Mouse (Mus musculus): Measurements from ENCODE around the gene Fzr1. TPM values are rescaled to one million over a fixed set of nuclear protein-coding genes. Genes with fewer than 3 reads are reported as not detected.

The Fzr1 gene
- polyA plus RNA-seq, 1 experiment from 2014 or later: 146 TPM

DNA sequence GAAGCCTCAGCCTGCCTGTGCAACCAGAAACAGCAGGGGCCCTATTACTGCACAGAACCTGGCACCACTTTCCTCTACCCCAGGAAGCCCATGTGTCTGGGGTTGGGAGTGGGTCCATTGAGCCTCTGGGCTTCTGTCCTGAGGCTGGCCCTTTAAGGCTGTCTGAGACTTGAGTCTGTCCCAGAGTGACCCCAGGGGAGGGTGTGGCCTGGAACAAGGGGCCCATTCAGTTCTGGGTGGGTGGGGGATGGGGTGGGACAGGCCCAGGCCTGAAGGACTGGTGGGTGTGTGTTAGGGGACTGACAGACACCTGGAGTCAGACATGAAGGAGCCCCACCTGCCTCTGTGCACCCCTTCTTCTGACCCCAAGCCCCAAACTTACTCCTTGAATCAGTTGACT, 36.4 kb upstream of the Fzr1 start:
- Histone ChIP-seq H3K36me3 (peaks cover 6% of the 10 kb centered on the region; the same call in 1 of the 2 replicates), H3K27me3 (replicated peaks) (no peaks in the 10 kb centered on the region), H3K9me3 (replicated peaks) (no peaks in the 10 kb centered on the region), H3K9ac (replicated peaks) (no peak overlapping the region), H3K4me2 (peak overlapping the region; percentile 34; the same call in 1 of the 2 replicates), H3K4me3 (replicated peaks) (no peak overlapping the region), H3K27ac (replicated peaks) (no peak overlapping the region), H3K4me1 (peaks cover 88% of the 10 kb centered on the region)
- no peak for ATAC-seq (ENCODE audit: low FRiP score)

DNA sequence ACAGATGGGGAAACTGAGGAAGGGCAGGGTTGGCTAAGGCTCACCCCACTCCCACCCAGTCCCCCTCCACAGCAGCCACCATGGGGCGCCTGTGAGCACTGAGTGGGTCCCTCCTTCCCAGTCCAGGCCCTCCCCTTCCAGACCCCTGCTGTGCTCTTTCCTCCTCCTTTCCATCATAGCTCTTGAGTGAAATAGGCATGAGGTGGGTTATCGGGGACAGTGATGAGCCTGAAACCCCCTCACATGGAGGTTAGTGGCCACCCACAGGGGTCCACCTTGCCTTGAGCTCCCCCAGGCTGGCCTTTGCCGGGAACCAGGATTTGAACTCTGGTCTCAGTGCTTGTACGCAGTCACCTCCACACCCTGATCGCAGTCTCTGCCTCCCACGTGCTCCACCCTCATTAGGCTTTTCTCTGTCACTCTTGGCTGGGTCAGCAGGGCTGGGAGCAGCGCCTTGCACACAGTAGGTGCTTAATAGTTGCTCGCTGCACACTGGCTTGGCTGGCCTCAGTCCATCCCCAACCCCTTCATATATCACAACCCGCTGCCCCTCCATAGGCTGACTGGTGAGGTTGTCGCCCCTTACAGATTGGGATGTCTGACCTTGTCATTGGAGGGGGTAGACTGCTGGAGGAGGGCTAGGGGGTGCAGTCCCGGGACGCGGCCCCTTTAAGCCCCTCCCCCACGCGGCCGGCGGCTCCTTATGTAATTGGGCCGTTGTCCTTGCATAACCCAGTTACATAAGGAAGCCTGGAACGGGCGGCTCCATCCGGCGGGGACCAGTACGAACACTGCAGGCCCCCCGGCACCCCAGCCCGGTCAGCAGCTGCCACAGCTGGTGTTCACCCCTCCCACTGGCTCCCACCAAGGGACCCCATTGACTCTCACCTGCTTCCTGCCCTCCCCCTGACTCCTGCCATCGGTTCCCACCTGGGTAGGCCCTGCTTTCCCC, 35.3 kb upstream of the Fzr1 start:
- Histone ChIP-seq H3K27me3 (replicated peaks) (0 out of 2 replicates have a peak, but pooled peaks cover 2% of the 10 kb centered on the region), H3K4me2 (peak overlapping the region; percentile 34)
- ATAC-seq (ENCODE audit: low FRiP score): no peak

DNA sequence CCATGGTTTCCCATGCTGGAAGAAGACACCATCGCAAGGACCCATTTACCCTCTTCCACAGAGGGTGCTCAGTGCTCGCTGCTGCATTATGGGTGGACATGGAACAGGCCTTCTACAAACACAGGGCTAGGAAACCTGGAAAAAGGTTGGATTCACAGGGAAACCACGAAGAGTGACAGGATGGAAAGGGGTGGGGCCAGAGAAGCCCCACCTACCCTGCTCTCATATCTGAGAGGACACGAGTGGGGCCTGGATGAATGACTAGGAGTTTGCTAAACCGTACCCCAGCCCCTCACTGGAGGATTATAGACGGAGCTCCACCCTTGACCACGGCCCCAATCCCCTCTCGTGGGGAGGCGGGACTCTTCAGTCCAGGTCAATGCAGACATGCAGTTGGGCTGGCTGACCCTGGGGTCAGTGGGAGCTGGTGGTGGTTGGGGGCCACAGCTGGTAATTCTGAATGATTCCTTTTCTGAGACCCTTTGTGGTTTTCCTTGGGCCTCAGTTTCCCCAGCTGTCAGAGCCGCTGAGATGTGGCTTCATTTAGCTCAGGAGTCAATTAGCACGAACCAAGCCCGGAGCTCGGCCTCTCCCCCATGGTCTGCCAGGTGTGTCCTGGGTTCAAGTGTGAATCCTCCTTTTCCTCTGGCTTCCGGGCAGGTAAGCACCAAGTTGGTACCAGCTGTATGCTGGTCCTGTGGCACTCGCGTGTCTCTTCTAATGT, 34.4 kb upstream of the Fzr1 start:
- H3K4me1 ChIP-seq: peaks cover 90% of the 10 kb centered on the region
- H3K4me2 ChIP-seq: no peak overlapping the region
- H3K27ac ChIP-seq (replicated peaks): peak overlapping the region; percentile 80
- H3K36me3 ChIP-seq: peaks cover 8% of the 10 kb centered on the region
- no peak for ATAC-seq (ENCODE audit: low FRiP score)
- no peak overlapping the region for H3K4me3 ChIP-seq (replicated peaks)
- H3K9me3 ChIP-seq (replicated peaks): no peaks in the 10 kb centered on the region
- peaks cover 10% of the 10 kb centered on the region for H3K27me3 ChIP-seq (replicated peaks)
- 79% methylated on average over 16 of the region's 16 CpGs for WGBS
- 0 out of 2 replicates have a peak overlapping the region, but pooled peaks have one; percentile 3 for H3K9ac ChIP-seq (replicated peaks)

More for the DNA sequence above, 35.3 kb upstream of the Fzr1 start:
- Histone ChIP-seq H3K4me3 (replicated peaks) (no peak overlapping the region), H3K36me3 (peaks cover 2% of the 10 kb centered on the region; the same call in 1 of the 2 replicates), H3K27ac (replicated peaks) (peak overlapping the region; percentile 41; the same call in 1 of the 2 replicates), H3K4me1 (peaks cover 90% of the 10 kb centered on the region), H3K9ac (replicated peaks) (no peak overlapping the region), H3K9me3 (replicated peaks) (no peaks in the 10 kb centered on the region)
- WGBS: 26% methylated on average over 26 of the region's 26 CpGs

DNA sequence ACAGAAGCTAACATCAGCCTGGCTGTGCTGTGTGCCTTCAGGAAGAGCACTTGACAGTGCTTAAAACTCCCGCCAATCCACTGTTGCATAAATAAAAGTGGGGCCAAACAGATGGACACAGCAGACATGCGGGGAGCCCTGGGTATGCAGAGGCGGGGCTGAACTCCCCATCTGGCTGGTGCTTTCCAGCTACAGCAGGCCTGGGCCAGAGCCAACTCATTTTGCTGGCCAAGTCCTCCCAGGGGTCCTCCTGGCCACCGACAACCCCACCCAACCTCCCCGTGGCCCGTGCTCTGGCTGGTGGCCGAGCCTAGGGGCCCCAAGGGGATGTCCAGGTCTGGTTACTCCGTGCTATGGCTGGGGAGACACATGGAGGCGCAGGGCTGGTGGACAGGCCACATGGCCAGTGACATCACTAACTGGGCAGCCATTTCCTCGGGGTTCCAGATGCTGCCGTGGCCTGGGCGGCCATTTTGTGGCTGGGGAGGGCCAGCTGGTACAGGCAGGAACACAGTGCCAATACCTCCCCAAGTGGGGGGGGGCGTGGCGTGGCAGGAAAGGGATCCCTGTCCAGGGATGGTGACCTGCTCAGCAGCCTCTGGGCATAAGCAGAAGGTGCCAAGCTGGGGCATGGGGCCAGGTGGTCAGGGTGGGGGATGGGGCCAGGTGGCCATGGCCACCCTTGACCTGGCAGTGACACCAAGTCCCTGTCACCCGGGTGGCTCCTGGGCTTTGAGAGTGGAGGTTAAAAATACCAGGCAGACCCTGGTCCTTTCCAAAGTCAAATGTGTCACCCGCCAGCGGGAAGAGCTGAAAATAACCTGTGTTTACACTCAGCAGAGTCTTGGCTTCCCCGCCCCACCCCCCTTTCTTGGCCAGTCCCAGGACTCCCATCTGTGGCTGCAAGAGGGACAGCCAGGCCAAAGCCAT, 33.4 kb upstream of the Fzr1 start:
- no peak for ATAC-seq (ENCODE audit: low FRiP score)
- Histone ChIP-seq H3K27me3 (replicated peaks) (peaks cover 11% of the 10 kb centered on the region), H3K4me1 (peaks cover 90% of the 10 kb centered on the region), H3K4me3 (replicated peaks) (no peak overlapping the region), H3K9me3 (replicated peaks) (no peaks in the 10 kb centered on the region), H3K27ac (replicated peaks) (peak overlapping the region; percentile 80), H3K9ac (replicated peaks) (0 out of 2 replicates have a peak overlapping the region, but pooled peaks have one; percentile 3), H3K36me3 (peaks cover 17% of the 10 kb centered on the region), H3K4me2 (no peak overlapping the region)
- 49% methylated on average over 18 of the region's 18 CpGs for WGBS

GRCm38 (mm10) chr10:81410981-81411380, 32.7 kb upstream of the Fzr1 start:
- Histone ChIP-seq H3K4me1 (peaks cover 88% of the 10 kb centered on the region), H3K4me2 (no peak overlapping the region), H3K4me3 (replicated peaks) (no peak overlapping the region), H3K9ac (replicated peaks) (0 out of 2 replicates have a peak overlapping the region, but pooled peaks have one; percentile 10), H3K27ac (replicated peaks) (peak overlapping the region; percentile 80), H3K27me3 (replicated peaks) (peaks cover 11% of the 10 kb centered on the region), H3K9me3 (replicated peaks) (no peaks in the 10 kb centered on the region), H3K36me3 (peaks cover 24% of the 10 kb centered on the region)
- 76% methylated on average over 9 of the region's 9 CpGs for WGBS
- no peak for ATAC-seq (ENCODE audit: low FRiP score)

DNA sequence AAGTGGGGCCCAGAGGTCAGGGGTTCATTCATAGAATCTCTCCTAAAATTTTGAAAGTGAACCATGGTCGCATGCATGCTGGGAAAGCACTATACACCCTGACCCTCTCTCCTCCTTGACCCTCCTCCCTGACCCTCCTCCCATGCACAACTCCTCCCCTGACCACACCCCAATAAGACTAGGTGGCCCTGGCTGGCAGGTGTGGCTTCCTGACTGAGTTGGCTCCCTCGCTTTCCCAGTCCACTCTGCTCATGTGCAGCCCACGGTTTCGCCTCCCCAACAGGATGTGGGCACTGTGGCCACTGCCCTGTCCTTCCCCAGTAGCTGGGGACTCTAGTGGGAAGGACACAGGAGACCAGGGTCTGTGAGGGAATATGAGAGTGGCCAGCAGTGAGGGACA, 32.0 kb upstream of the Fzr1 start:
- ATAC-seq (ENCODE audit: low FRiP score): no peak
- 69% methylated on average over 4 of the region's 4 CpGs for WGBS
- Histone ChIP-seq H3K27ac (replicated peaks) (peak overlapping the region; percentile 80; the same call in 1 of the 2 replicates), H3K27me3 (replicated peaks) (peaks cover 11% of the 10 kb centered on the region), H3K4me1 (peaks cover 81% of the 10 kb centered on the region), H3K9me3 (replicated peaks) (no peaks in the 10 kb centered on the region), H3K4me2 (no peak overlapping the region), H3K4me3 (replicated peaks) (no peak overlapping the region), H3K9ac (replicated peaks) (no peak overlapping the region), H3K36me3 (peaks cover 30% of the 10 kb centered on the region)

DNA sequence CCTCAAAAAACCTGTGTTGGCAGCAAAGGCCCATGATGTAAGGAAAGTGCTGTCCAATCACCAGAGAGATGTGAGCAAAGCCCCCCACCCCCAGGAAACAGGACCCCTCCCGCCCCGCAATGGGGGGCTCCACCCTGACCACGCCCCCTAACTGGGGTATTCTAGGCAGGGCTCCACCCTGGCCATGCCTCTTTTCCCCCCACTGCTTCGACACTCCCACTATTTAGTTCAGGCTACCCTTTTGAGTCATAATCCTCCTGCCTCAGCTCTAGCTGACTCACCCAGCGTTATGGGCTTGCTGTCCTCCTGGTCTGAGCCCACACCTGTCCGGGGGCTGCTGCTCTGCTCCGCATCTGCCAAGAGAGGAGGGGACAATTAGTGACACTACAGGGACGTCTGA, 31.0 kb upstream of the Fzr1 start:
- Histone ChIP-seq H3K27ac (replicated peaks) (peak overlapping the region; percentile 18; the same call in 1 of the 2 replicates), H3K27me3 (replicated peaks) (peaks cover 11% of the 10 kb centered on the region), H3K9ac (replicated peaks) (no peak overlapping the region), H3K4me1 (peaks cover 73% of the 10 kb centered on the region), H3K4me3 (replicated peaks) (no peak overlapping the region), H3K4me2 (no peak overlapping the region), H3K36me3 (peaks cover 38% of the 10 kb centered on the region), H3K9me3 (replicated peaks) (no peaks in the 10 kb centered on the region)
- WGBS: 17% methylated on average over 8 of the region's 8 CpGs
- ATAC-seq (ENCODE audit: low FRiP score): no peak

DNA sequence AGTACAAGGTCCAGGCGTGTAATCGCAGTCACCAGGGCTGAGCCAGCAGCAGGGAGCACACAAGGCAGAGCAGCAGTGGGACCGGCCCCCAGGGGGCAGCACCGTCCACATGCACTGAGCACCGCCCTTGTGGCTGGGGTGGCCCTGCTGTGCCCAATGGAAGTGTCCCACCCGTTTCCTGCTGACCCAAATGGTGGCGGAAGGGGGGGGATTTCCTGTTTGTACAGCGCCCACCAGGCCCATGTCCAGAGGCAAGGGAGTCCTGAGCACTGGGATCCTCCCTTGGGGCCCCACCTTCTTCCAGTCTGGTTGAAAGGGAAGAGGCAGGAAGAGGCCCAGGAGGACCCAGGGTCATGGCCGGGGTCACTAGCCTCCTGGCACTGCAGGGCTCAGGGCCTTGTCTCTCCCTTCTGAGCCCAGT, 30.6 kb upstream of the Fzr1 start:
- no peak overlapping the region for H3K4me2 ChIP-seq
- WGBS: 22% methylated on average over 9 of the region's 9 CpGs
- ATAC-seq (ENCODE audit: low FRiP score): no peak
- 0 out of 2 replicates have a peak overlapping the region, but pooled peaks have one; percentile 23 for H3K27ac ChIP-seq (replicated peaks)
- no peak overlapping the region for H3K4me3 ChIP-seq (replicated peaks)
- no peaks in the 10 kb centered on the region for H3K9me3 ChIP-seq (replicated peaks)
- H3K36me3 ChIP-seq: peaks cover 42% of the 10 kb centered on the region
- H3K4me1 ChIP-seq: peaks cover 68% of the 10 kb centered on the region
- H3K9ac ChIP-seq (replicated peaks): no peak overlapping the region
- peaks cover 11% of the 10 kb centered on the region for H3K27me3 ChIP-seq (replicated peaks)

DNA sequence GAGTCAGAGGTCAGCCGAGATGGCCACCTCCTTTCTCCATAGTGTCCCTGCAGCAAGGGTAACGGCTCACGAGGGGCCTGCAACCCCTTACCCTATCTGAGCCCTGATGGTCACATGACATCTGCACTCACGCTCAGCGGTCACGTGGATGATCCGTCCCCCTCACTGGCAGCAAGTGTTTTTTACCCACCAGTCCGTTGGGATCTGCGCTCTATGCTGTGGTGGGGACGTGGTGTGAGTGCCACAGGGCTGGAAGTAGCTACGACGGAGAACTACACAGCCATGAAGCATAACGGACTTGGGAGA, 30.1 kb upstream of the Fzr1 start:
- no peak for ATAC-seq (ENCODE audit: low FRiP score)
- H3K36me3 ChIP-seq: peaks cover 42% of the 10 kb centered on the region
- 44% methylated on average over 13 of the region's 13 CpGs for WGBS
- no peak overlapping the region for H3K4me2 ChIP-seq
- 0 out of 2 replicates have a peak overlapping the region, but pooled peaks have one; percentile 23 for H3K27ac ChIP-seq (replicated peaks)
- peaks cover 11% of the 10 kb centered on the region for H3K27me3 ChIP-seq (replicated peaks)
- H3K4me1 ChIP-seq: peaks cover 65% of the 10 kb centered on the region
- no peak overlapping the region for H3K4me3 ChIP-seq (replicated peaks)
- H3K9me3 ChIP-seq (replicated peaks): no peaks in the 10 kb centered on the region
- no peak overlapping the region for H3K9ac ChIP-seq (replicated peaks)

- ATAC-seq (ENCODE audit: low FRiP score): no peak
- Histone ChIP-seq H3K4me3 (replicated peaks) (peak overlapping the region; percentile 4; the same call in 1 of the 2 replicates), H3K27me3 (replicated peaks) (peaks cover 11% of the 10 kb centered on the region), H3K4me1 (peaks cover 67% of the 10 kb centered on the region), H3K4me2 (peak overlapping the region; percentile 38), H3K9me3 (replicated peaks) (no peaks in the 10 kb centered on the region), H3K36me3 (peaks cover 42% of the 10 kb centered on the region), H3K9ac (replicated peaks) (0 out of 2 replicates have a peak overlapping the region, but pooled peaks have one; percentile 23), H3K27ac (replicated peaks) (peak overlapping the region; percentile 23; the same call in 1 of the 2 replicates)
- WGBS: 32% methylated on average over 31 of the region's 31 CpGs
These were observed 29.5 kb upstream of the Fzr1 start for GRCm38 (mm10) chr10:81407539-81408423.
